ENCODE assay signal across 8 mouse cellular contexts in the genomic region with DNA sequence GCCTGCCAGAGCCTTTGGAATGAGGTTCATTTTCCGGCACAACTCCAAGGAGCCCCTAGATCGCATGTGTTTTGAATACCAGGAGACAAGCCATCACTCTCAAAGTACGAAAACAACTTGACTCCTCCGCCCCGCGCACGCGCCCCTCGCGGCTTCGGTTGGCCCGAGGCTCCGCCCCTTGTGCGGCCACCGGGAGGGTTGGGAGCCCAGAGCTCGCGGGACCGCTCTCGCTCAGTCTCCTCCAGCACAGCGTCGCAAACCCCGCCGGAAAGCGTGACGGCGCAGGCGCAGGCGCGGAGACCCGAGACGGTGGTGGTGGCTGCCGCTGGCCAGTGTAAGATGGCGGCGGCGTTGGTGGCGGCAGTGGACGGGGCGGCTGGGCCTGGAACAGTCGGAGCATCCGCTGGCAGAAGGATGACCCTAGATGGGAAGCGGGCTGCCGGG. TPM values are rescaled to one million over a fixed set of nuclear protein-coding genes. Genes with fewer than 3 reads are reported as not detected.
A peak's percentile ranks its signal among the peaks of the same experiment; 100 is the strongest.
DNase-seq lines count a peak whose midpoint lies in the region; ATAC-seq lines count a peak whose summit lies in the region.

TSS of gene Dcaf8 (plus strand) at position 250 of the 444 bp plus-strand sequence.

- H3K9me3 ChIP-seq in intestine, embryonic 14.5 days (ENCODE audit: control insufficient read depth, low read length), result no peaks in the 10 kb centered on the region

- peaks cover 27% of the 10 kb centered on the region for H3K36me3 ChIP-seq in intestine, embryonic 14.5 days (ENCODE audit: control insufficient read depth, insufficient read depth, low read length)

- peaks cover 12% of the 10 kb centered on the region; the same call in 1 of the 2 replicates for H3K4me1 ChIP-seq in intestine, embryonic 14.5 days (replicated peaks; ENCODE audit: control insufficient read depth, insufficient read depth, low read length)

- H3K4me3 ChIP-seq in intestine, embryonic 14.5 days (ENCODE audit: low read depth, low read length), result peak within 1 kb of the TSS; percentile 95

- H3K4me2 ChIP-seq in intestine, embryonic 14.5 days (ENCODE audit: low read length), result peak within 1 kb of the TSS; percentile 74

- H3K27ac ChIP-seq in intestine, embryonic 14.5 days (ENCODE audit: low read depth), result peak within 1 kb of the TSS; percentile 98

- peak; percentile 99 for ATAC-seq in intestine, embryonic 14.5 days (replicated peaks; ENCODE audit: low FRiP score, low TSS enrichment, low read depth)

- intact Hi-C loops in left cerebral cortex, postnatal 14 days (cut with DNase I), result loop anchor here (5.0 kb wide), 2 partner anchors 69 to 164 kb away; partner anchors contain the start of gene Casq1

- DNase-seq in adrenal gland, adult 18-20 months (ENCODE audit: low spot score in 2 of 2), result peak; percentile 96 to 97
- DNase-seq in embryo, embryonic 11 days, result peak; percentile 99
- DNase-seq in gastrocnemius, postnatal 25 days, result peak; percentile 98
- peak; percentile 93 for DNase-seq in intestine, embryonic 14.5 days (ENCODE audit: low spot score)
- peak; percentile 95 for DNase-seq in left cerebral cortex, postnatal 14 days (ENCODE audit: low spot score in 2 of 2)
- DNase-seq in mesoderm, embryonic 11.5 days (ENCODE audit: low read depth, low spot score), result peak; percentile 98
- peak; percentile 92 to 94 for DNase-seq in right cerebral cortex, postnatal 36 days (ENCODE audit: low spot score in 2 of 2)
- peak; percentile 96 for DNase-seq in yolk sac, embryonic 10.5 days (ENCODE audit: low spot score)

- WGBS in intestine, embryonic 14.5 days, result under 1% methylated on average over 31 of the region's 42 CpGs

- H3K27me3 ChIP-seq in intestine, embryonic 14.5 days (replicated peaks; ENCODE audit: control insufficient read depth, insufficient read depth, low read length), result no peaks in the 10 kb centered on the region

- H3K9ac ChIP-seq in intestine, embryonic 14.5 days (ENCODE audit: low read length), result peak within 1 kb of the TSS; percentile 100

RNA-seq across cellular contexts. Expression of gene Dcaf8, which starts in this region (rescaled TPM):
- total RNA-seq in adrenal gland, adult 18-20 months (2021), result 100 to 1,000 TPM in 1 of 2 experiments, 10 to 100 TPM in 1; 98.5 to 125 TPM
- 100 to 1,000 TPM; 131 to 159 TPM for total RNA-seq in gastrocnemius, postnatal 25 days (2021)
- polyA plus RNA-seq in intestine, embryonic 14.5 days (2014; fragmentation: Nextera tagmentation; extraction: Ambion mirVana), result 102 and 114 TPM in 2 replicates
- total RNA-seq in left cerebral cortex, postnatal 14 days (2021), result 100 to 1,000 TPM; 101 to 109 TPM

Comparison
In these comparisons a context has a peak if more than half of its experiments do, and no peak if none do; other contexts are left out.
1. Peak in every context shown above with its lines: DNase-seq, ATAC-seq, H3K4me3 ChIP-seq and H3K27ac ChIP-seq.